Mouse (Mus musculus): ENCODE data around the gene Lrrtm4.
A peak's percentile ranks its signal among the peaks of the same experiment; 100 is the strongest.

Gene Lrrtm4

GRCm38 (mm10) chr6:80331751-80332150, 313.1 kb downstream of the Lrrtm4 start:
- no peak for DNase-seq

- DNase-seq = no peak
These were observed 333.6 kb downstream of the Lrrtm4 start for GRCm38 (mm10) chr6:80352307-80352706.

- no peak for DNase-seq
These were observed 338.4 kb downstream of the Lrrtm4 start for GRCm38 (mm10) chr6:80357092-80357491.

GRCm38 (mm10) chr6:80363593-80363992, 344.9 kb downstream of the Lrrtm4 start:
- no peak for DNase-seq

GRCm38 (mm10) chr6:80366532-80366931, 347.9 kb downstream of the Lrrtm4 start:
- DNase-seq = no peak

GRCm38 (mm10) chr6:80389571-80389970, 370.9 kb downstream of the Lrrtm4 start:
- DNase-seq = no peak

- DNase-seq = no peak
These were observed 388.1 kb downstream of the Lrrtm4 start for GRCm38 (mm10) chr6:80406757-80407156.

GRCm38 (mm10) chr6:80440135-80440534, 421.5 kb downstream of the Lrrtm4 start:
- no peak for DNase-seq

GRCm38 (mm10) chr6:80470546-80470945, 451.9 kb downstream of the Lrrtm4 start:
- no peak for DNase-seq

- DNase-seq = no peak
These were observed 457.5 kb downstream of the Lrrtm4 start for GRCm38 (mm10) chr6:80476153-80476552.

- DNase-seq = no peak
These were observed 526.3 kb downstream of the Lrrtm4 start for GRCm38 (mm10) chr6:80545017-80545416.

GRCm38 (mm10) chr6:80549907-80550306, 531.2 kb downstream of the Lrrtm4 start:
- no peak for DNase-seq

- DNase-seq = peak in 1 of 2 experiments; percentile 2
These were observed 534.7 kb downstream of the Lrrtm4 start for GRCm38 (mm10) chr6:80553398-80553797.

- no peak for DNase-seq
These were observed 536.3 kb downstream of the Lrrtm4 start for GRCm38 (mm10) chr6:80554991-80555390.

- DNase-seq = no peak
These were observed 558.5 kb downstream of the Lrrtm4 start for GRCm38 (mm10) chr6:80577227-80577626.

GRCm38 (mm10) chr6:80582225-80582624, 563.5 kb downstream of the Lrrtm4 start:
- DNase-seq = no peak

GRCm38 (mm10) chr6:80589776-80590175, 571.1 kb downstream of the Lrrtm4 start:
- no peak for DNase-seq

GRCm38 (mm10) chr6:80619508-80619907, 600.8 kb downstream of the Lrrtm4 start:
- DNase-seq = no peak

GRCm38 (mm10) chr6:80622676-80623334, 604.1 kb downstream of the Lrrtm4 start:
- DNase-seq = no peak

- no peak for DNase-seq
These were observed 606.8 kb downstream of the Lrrtm4 start for GRCm38 (mm10) chr6:80625509-80625908.

GRCm38 (mm10) chr6:80662729-80663128, 644.1 kb downstream of the Lrrtm4 start:
- DNase-seq = no peak

- DNase-seq = no peak
These were observed 645.4 kb downstream of the Lrrtm4 start for GRCm38 (mm10) chr6:80664039-80664438.

- DNase-seq = no peak
These were observed 685.5 kb downstream of the Lrrtm4 start for GRCm38 (mm10) chr6:80704183-80704582.

GRCm38 (mm10) chr6:80720468-80720867, 701.8 kb downstream of the Lrrtm4 start:
- no peak for DNase-seq

GRCm38 (mm10) chr6:80733416-80733815, 714.7 kb downstream of the Lrrtm4 start:
- DNase-seq = no peak

Measured in kidney, postnatal 4 days (tissue).